Mouse (Mus musculus) thymus, postnatal 25 days (tissue): ENCODE results near the gene Itprip.
A peak's percentile ranks its signal among the peaks of the same experiment; 100 is the strongest.

Experiments
- DNase-seq: peaks from one replicate; pipeline ENCODE4 v3.0.0; 2022

Gene Itprip

GRCm38 (mm10) chr19:47919126-47919965, at the start of gene Itprip, which contains the start of gene Cfap43:
Itprip (minus strand) TSS chr19:47919299.
Cfap43 (minus strand) TSS chr19:47919287.
- peak; percentile 85 for DNase-seq

DNA sequence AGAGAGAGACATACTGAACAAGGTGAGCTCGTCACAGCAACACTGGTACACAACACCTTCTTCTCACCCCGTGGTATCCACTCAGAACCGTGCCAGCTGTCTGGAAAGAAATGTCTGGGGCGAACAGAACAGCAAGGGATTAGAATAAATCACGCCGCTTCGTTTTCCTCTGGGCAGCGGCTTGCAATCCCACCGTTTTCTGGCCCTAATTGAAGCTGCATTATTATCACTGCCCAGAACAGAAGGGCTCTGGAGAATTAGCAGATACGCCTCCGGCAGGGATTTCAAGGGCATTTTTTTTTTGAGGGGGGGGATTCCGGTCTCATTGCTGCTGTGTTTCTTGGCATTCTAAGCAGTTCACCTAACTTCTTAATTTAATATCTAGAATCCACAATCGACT, 39.1 kb upstream of the Itprip start:
- DNase-seq, result no peak

DNA sequence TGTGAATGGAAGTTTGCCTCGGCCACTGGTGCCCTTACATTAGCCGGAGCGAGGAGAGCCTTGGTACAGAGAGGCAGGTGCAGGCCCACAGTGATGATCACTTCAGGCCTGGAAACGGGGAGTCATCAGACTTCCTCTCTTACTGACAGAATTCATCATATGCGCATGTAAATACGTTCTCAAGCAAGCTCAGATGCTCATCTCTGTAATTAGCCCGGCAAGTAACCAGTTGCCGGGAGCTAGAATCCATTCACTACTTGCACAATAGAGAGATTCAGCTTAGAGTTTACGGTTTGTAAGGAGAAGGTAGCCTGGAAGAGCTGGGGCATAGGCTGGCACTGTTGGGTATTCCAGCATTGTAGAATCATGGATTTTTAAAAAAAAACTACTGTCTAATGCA, 34.1 kb upstream of the Itprip start:
- DNase-seq, result no peak

GRCm38 (mm10) chr19:47950946-47951345, 31.8 kb upstream of the Itprip start:
- DNase-seq, result no peak

DNA sequence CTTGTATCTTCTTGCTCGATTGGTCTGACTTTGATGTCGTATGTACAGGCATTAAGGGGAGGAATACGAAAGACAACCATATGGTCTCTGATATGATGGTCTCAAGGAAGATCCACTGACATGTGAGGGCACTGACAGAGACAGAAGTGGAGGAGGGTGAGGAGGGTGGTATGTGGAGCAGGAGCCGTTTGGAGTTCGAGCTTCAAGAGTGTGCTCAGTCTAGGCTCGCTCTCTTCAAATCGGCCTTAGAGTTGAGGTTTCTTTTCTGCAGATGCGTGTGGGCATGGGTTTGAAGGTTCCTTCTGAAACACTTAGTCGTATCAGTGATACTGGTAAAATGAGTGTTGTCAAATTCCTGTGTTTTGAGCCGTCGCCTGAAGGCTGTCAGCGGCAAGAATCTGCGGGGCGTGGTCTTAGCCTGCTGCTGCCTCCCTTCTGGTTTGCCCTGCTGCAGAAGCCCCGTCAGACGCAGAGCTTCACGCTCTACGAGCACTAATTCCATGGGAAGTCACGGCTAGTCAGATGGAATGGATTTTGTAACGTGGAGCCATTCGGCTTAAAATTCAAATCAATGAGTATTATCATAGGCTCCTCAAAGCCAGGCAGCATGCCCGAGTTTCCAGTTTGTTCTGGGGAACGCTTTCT, 27.8 kb upstream of the Itprip start:
- no peak for DNase-seq

DNA sequence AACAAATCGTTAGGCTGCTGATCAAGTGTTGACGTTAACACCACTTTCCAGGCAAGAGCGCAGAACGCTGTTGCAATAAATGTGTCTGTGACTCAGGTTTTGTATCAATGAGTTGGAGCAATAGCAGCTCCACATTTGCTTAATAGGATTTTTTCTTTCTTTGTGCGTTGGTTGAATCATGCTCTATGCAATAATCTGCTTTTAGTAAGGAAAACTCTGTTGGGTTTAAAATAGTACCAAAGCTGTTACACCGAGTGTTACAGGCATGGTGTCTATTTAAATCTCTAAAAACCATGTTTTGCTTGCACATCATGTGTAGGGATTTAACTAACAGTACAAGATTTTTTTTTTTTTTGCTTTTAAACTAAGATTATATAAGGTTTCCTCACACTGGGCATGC, 20.3 kb upstream of the Itprip start:
- no peak for DNase-seq

GRCm38 (mm10) chr19:47937443-47938406, 18.6 kb upstream of the Itprip start, which contains the start of gene Cfap58:
Cfap58 (plus strand) TSS chr19:47937675.
- DNase-seq, result peak; percentile 82

DNA sequence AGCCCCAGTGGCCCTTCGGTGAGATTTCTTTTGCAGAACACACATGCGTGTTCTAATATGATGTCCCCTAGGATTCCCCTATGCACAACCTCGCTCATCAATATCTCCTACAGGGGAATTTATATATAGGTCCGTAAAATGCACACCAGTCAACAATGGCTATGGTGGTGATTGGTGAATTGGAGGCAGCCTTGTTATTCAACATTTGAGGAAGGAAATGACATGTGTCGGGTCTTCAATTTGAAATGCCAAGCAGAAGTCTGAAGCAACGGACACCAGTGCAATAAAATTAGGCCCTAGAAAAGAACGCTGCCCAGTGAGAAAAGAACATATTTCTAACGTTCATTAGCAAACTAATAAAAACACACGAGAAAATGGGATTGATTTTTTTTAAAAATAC, 17.8 kb upstream of the Itprip start:
- DNase-seq, result no peak

- DNase-seq, result no peak
These were observed 17.4 kb upstream of the Itprip start for GRCm38 (mm10) chr19:47936490-47936889.

DNA sequence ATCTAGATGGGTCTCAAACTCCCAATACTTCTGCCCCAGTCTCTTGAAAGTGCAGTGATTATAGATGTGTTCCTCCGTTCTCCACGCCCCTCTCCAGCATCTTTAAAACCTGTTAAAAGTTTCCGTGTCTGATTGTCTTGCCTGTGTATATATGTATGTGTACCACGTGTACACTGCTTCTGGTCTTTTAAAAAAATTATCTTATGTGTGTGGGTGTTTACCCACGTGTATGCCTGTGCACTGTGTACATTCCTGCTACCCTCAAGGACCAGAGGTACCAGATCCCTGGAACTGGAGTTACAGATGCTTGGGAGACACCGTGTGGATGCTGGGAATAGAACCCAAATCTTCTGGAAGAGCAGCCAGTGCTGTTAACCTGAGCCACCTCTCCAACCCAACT, 16.4 kb upstream of the Itprip start:
- DNase-seq, result no peak

- no peak for DNase-seq
These were observed 15.6 kb upstream of the Itprip start for GRCm38 (mm10) chr19:47934636-47935238.

- no peak for DNase-seq
These were observed 15.0 kb upstream of the Itprip start for GRCm38 (mm10) chr19:47934146-47934545.

DNA sequence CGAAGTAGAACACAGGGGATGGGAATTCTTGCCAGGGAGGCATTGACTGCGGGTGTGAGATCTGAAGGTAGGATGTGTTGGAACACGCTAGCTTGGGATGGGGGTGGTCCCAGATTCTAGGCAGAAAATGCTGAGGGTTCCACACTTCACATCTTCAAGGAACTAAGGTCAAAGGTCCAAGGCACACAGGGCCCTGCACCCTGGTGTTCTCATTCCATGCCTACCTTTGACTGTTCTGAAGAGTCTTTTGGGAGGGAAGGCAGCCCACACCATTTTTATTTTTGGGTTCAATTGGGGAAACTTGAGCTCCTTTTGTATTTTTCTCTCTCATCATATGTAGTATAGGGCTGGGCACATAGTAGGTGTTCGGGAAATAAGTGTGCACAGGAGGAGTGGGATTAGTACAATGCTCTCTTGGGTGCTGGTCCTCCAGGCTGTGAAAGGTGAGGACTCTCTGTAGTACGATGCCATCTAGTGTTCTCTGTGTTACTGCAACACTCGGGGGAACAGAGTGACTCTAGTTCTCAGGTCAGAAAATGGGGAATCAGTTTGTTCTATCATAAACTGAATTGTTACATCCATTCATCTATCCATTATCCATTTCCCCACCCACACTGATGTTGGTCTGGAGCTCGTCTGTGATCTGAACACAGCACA, 13.0 kb upstream of the Itprip start:
- DNase-seq, result peak; percentile 46

GRCm38 (mm10) chr19:47929043-47929442, 9.9 kb upstream of the Itprip start:
- DNase-seq, result no peak

DNA sequence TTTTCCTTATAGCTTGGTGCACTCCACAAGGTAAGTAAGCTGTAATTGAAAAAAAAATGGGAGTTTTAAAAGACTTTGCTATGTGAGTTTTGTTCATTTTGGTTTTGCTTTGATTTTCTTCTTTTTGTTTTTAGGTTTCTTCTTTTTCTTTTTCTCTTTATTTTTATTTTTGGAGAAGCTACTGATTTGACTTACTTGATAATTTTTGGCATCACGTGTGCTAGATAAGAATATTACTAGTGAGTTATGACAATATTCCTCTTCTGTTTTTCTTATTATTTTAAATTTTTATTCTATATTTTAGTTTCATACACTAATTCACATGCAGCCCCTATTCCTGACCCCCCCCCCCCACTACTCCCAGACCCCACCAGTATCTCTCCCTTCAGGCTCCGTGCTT, 7.9 kb upstream of the Itprip start:
- DNase-seq, result no peak

DNA sequence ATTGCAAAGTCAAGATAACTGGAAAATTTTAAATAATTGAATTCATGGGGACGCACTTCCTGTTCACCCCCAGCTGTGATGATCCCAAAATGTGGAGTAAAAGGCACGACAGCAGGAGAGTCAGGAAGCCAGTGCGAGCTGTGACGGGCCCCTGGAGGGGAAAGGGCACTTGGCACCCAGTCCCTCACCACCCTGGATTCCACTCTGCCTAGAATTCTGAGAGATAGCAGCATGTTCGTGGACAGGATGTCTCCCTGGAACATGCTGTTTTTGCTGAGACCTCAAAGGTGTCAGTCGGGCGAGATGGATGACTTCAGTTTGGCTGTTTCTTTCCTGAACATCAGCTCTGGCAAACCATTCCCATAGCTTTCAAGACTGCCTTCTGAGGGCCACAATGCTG, 6.7 kb upstream of the Itprip start:
- DNase-seq, result no peak

GRCm38 (mm10) chr19:47919966-47920375, 872 bp upstream of the Itprip start:
- no peak for DNase-seq

- peak; percentile 69 for DNase-seq
These were observed 521 bp downstream of the Itprip start for GRCm38 (mm10) chr19:47918455-47919101.

GRCm38 (mm10) chr19:47918016-47918415, 1.1 kb downstream of the Itprip start:
- no peak for DNase-seq

DNA sequence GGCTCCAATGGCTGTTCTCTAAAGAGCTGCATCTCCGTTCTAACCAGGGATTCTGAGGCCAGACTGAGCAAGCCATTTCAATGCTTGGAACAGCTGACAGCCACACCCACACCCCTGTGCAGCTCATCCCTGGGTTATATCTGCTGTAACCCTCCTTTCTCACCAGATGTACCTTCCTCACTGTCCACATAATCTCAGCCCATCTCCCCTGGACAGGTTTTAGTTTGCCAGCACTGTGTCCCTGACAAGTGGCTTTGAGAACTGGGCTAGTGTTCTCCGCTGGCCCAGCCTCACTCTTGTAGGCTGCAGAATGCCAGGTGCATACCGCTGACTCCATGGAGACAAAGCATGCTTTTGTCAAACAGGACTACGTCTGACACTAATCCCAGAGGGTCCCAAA, 1.7 kb downstream of the Itprip start:
- DNase-seq, result no peak

DNA sequence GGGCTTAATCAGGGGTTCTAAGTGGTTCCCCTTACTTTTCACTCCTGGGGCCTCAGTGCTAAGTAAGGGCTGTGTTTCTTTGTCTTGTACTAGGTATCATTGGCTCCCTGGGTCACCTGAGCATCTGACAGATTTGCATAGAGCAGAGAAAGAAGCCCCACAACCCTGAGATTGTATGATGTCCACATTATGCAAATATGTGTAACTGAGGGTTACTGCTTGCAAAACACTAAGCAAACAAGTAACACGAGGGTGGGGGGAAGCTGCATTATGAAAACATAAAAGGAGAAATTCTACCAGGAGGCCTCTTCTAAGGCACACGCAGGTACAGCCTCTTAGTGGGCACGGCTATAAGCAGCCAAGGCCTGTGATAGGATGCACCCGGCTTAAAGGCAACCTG, 3.8 kb downstream of the Itprip start:
- no peak for DNase-seq

DNA sequence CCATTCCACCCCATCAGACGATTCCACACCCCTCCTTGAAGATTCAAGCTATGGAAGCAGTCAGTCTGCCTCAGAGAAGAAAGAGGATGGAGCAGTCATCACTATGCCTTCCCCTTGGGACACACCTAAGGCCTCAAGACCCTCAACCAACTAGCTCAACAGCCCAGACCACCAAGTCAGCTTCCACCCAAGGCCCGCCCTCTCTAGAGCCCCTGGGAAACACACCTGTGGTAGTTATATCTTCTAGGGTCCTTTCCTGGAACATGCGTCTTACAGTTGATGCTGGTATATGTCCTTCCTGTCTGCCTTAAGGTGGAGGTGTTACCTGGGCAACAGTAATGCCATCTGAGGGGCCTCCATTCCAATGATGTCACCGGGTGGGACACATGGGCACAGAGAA, 4.9 kb downstream of the Itprip start:
- no peak for DNase-seq
